Mouse (Mus musculus) CD4-positive, CD25-positive, alpha-beta regulatory T cell (primary cell): ENCODE results near the gene Rrp36. TPM values are rescaled to one million over a fixed set of nuclear protein-coding genes. Genes with fewer than 3 reads are reported as not detected.

Experiments
- polyA plus RNA-seq: library from polyadenylated mRNA; unstranded; fragments of 100-300 nt; shearing (Covaris generic); gene quantifications from one replicate; pipeline ENCODE4 v1.2.1, GENCODE M21; 2017

Gene Rrp36
- 65.9 TPM for polyA plus RNA-seq

DNA sequence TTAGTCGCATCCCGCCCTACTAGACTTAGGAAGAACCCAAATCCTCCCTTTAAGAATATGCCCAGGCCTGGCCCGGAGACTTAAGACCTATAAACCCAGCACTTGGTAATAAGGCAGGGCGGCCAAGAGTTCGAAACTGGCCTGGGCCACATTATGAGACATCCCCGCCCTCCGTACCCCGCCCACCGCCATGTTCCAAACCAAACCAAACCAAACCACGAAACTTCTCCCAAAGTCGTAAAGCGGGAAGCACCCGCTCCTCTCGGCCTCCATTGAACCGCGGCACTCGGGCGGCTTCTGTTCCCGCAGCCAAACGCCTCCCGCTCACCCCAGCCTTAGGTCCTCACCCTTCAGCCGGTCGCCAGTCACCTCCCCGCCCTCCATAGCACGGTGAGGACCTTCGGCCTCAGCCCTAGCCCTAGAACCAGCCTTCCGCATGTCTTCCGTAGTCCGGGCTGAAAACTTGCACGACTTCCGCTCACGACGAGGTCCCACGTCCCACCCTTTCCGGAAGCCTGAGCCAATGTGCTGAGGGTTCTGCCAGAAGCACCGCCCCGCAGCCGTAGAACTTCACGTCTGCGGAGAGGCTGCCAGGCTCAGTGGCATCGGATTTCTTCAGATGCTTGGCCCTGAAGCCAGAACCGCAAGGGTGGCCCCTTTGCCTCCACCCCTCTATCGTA, at the start of gene Rrp36:
Rrp36 (minus strand) TSS at position 503 of the 680 bp plus-strand sequence.

DNA sequence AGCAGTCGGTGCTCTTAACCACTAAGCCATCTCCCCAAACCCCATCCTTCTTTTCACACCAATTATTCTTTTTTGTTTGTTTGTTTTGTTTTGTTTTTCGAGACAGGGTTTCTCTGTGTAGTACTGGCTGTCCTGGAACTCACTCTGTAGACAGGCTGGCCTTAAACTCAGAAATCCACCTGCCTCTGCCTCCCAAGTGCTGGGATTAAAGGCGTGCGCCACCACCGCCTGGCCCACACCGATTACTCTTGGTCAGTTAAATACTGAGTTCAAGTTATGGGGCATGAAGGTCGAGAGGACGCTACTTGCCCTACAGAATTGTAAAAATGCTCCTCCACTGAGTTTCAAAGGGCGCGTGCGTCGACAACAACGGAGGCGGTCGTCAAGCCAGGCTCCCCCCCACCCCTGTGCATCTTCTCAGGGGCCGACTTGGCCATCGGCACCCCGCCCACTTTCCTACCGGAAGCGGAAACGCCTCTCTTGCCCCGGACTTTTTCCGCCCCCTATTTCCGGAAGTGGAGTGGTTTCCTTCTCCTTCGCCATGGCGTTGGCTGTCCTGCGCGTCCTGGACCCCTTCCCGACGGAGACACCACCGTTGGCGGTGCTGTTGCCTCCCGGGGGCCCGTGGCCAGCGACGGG, 36.9 kb upstream of the Rrp36 start, which contains the start of gene Pex6:
Pex6 (plus strand) TSS at position 505 of the 639 bp plus-strand sequence.

DNA sequence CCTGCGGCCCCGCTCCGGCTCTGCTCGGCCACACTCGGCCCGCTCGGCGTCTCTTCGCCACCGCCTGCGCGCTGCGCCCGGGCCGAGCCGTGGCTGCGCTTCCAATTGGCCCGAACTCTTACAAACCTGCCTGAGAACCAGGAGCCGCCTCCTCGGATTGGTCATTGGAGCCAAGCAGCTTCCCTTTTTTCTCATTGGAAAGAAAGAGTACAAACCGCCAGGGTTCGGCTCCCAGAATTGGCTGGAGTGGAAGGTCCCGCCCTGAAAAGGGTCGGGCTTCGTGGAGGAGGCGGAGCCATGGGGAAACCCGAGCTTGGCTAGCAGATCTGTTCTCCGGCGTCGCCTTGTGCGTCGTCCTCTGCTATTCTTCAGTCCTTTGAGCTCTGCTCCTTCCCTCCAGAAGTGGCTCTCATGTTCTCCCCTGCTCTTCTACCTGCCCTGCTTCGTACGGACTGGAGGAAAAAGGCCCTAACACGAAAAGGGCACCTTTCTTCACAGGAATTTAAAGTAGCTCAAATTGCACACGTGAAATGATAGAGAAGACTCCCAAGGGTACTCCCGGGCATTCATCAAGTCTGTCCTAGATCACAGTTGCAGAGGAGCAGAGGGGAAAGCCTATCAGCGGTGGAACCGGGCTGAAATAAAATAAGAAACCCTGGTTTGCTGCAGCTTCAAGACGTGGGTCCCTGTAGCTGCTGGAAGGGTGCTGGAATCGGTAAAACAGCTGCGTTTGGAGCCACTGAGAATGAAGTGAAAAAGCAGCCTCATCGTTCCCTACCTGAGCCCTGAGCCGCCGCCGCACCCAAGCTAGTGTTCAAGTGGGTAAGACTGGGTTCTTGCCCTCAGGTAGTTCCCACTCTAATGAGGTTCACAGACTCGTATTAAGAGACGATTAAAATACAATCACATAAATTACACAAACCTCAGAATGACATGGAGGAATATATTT, 31.0 kb upstream of the Rrp36 start, which contains the start of gene Ppp2r5d:
Ppp2r5d (minus strand) TSS at position 225 of the 949 bp plus-strand sequence.

GRCm38 (mm10) chr17:46680760-46681373, 6.7 kb upstream of the Rrp36 start, which contains the start of gene Klhdc3:
Gene Klhdc3, minus strand, starts transcription at chr17:46680914.

DNA sequence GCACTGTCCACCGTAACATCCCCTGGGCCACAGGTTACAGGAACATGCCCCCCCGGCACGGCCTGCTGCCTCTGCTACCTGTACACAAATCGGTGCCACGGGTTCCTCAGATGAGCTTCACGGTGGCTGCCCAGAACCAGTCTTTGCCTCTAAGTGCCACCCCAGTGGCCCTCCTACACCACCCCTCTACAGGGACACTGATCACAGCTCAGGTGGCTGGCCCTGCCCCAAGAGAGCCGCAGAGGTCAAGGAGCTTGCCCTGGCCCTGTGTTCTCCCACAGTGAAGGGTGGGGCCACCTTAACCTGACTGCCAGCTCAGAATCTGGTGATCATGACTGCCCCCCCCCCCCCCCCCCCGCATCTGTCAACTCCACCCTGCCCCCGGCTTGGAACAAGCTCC, 4.3 kb upstream of the Rrp36 start, which contains the start of gene Mea1:
Mea1 (plus strand) TSS at position 378 of the 400 bp plus-strand sequence.

GRCm38 (mm10) chr17:46650232-46651031, 23.7 kb downstream of the Rrp36 start, which contains the start of gene Cul7:
Gene Cul7, plus strand, starts transcription at chr17:46650337.

DNA sequence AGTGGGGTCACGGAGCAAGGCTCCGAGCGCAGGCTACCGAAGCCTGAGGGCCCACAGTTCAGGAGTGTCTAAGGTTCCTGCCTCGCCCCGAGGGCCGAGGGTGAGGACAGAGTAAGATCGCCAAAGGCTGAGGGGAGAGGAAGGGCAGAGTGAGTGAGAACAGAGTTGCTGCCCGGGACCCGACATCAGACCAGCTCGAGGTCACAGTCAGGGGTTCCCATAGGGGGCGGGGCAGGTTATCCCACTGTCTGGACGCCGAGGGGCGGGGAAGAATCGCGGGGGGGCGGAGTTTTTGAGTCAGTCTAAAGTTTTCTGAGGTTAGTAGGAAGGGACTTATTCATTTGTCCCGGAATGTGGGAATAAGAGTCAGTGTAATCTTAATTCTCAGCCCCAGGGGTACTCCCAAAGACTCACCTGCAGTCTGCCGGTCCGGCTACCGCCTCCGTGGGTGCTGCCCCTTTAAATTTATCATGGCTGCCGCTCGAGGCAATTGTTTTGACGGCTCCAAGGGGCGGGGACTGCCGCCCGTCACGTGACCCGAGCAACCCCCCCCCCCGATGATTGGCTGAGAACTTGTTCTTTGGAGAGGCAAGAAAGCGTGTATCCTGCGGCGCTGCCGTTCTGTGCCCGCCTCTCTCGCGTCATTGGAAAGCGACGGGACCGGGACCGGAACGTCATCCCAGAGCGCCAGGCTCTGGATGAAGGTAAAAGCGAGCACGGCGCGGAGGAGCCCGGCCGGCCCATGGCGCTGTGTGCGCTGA, 28.4 kb downstream of the Rrp36 start, which contains the start of the genes Klc4 and Mrpl2:
Klc4 (minus strand) TSS at position 462 of the 761 bp plus-strand sequence.
Mrpl2 (plus strand) TSS at position 669 of the 761 bp plus-strand sequence.

DNA sequence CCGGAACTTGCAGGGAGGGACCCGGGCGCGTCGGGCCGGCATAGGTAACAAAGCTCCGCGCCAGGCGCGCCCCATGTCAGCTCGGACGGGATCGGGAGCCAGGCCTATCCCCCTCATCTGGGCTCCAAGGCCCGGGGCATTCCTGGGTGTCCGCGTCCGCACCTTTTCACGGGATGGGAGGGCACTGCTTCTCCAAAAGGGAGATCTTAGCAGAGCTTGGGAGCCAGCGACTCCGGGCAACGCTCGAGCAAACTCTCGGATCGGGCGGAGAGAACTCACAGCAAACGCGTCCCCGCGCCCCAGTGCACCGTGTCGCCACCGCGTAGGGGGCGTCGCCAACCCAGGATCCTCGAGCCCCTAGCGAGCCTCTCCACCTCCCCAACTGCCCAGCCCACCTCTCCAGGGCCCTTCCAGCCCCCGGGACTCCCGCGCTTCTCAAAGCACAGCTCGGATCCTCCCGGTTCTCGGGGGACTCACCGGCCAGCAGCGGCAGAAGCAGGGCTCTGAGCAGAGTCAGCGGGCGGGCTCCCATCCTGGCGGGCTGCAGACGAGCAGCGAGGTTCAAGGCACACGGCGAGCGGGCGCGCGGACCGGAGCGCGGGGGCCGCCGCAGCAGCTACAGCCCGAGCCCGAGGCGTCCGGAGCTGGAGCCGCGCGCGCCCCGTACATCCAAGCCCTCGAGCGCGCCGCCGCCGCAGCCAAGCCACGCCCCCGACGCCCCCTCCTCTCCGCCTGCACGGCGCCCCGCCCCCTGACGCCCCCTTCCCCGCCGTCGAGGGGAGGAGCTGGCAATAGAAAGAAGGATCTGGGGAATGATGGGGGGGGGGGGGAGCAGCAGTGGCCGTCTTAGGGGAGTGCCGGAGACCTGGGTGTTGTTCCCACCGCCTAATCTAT, 45.1 kb downstream of the Rrp36 start, which contains the start of gene Ptk7:
Ptk7 (minus strand) TSS at position 714 of the 894 bp plus-strand sequence.

Other genes starting within 250 kb of the Rrp36 start
- not detected for gene Crip3, start 245.4 kb downstream of the Rrp36 start, polyA plus RNA-seq
- not detected for gene Slc22a7, start 235.9 kb downstream of the Rrp36 start, polyA plus RNA-seq
- gene Ttbk1, start 186.7 kb downstream of the Rrp36 start, polyA plus RNA-seq = 0.14 TPM
- gene Dnph1, start 177.6 kb downstream of the Rrp36 start, polyA plus RNA-seq = 5.4 TPM
- gene Cul9, start 128.0 kb downstream of the Rrp36 start, polyA plus RNA-seq = 6.2 TPM
- gene Srf, start 118.2 kb downstream of the Rrp36 start, polyA plus RNA-seq = 41.4 TPM
- gene Ptk7, start 44.8 kb downstream of the Rrp36 start, polyA plus RNA-seq = 0.23 TPM
- gene Klc4, start 28.3 kb downstream of the Rrp36 start, polyA plus RNA-seq = 24.7 TPM
- 42.7 TPM for gene Mrpl2, start 28.1 kb downstream of the Rrp36 start, polyA plus RNA-seq
- gene Cul7, start 24.0 kb downstream of the Rrp36 start, polyA plus RNA-seq = 10.0 TPM
- gene Mea1, start 4.4 kb upstream of the Rrp36 start, polyA plus RNA-seq = 149 TPM
- gene Klhdc3, start 6.6 kb upstream of the Rrp36 start, polyA plus RNA-seq = 60.8 TPM
- gene Ppp2r5d, start 30.8 kb upstream of the Rrp36 start, polyA plus RNA-seq = 98.9 TPM
- gene Pex6, start 37.1 kb upstream of the Rrp36 start, polyA plus RNA-seq = 53.2 TPM
- 0.66 TPM for gene Gnmt, start 54.8 kb upstream of the Rrp36 start, polyA plus RNA-seq
- gene Cnpy3, start 77.9 kb upstream of the Rrp36 start, polyA plus RNA-seq = 49.8 TPM
- gene Ptcra, start 89.4 kb upstream of the Rrp36 start, polyA plus RNA-seq = not detected
- gene 2310039H08Rik, start 98.3 kb upstream of the Rrp36 start, polyA plus RNA-seq = 31.3 TPM
- gene Rpl7l1, start 108.3 kb upstream of the Rrp36 start, polyA plus RNA-seq = 139 TPM
- 39.7 TPM for gene Bicral, start 184.1 kb upstream of the Rrp36 start, polyA plus RNA-seq
- gene Tbcc, start 216.3 kb upstream of the Rrp36 start, polyA plus RNA-seq = 60.7 TPM
- not detected for gene Prph2, start 236.1 kb upstream of the Rrp36 start, polyA plus RNA-seq